Mouse (Mus musculus): ENCODE data around the gene Mrps2. TPM values are rescaled to one million over a fixed set of nuclear protein-coding genes. Genes with fewer than 3 reads are reported as not detected.

Mrps2 gene
- polyA plus RNA-seq, 1 experiment = 43.2 TPM

GRCm38 (mm10) chr2:28479208-28480204 lies 11.6 kb downstream of the Mrps2 start:
- Histone ChIP-seq H3K27me3 (ENCODE audit: control insufficient read depth, insufficient read depth, low read length) (no peaks in the 10 kb centered on the region), H3K4me3 (replicated peaks; ENCODE audit: insufficient read depth, low read depth, low read length) (no peak overlapping the region), H3K27ac (ENCODE audit: insufficient read depth, low read length) (no peak overlapping the region), H3K4me1 (ENCODE audit: control insufficient read depth, insufficient read depth, low read length) (peaks cover 3% of the 10 kb centered on the region)
- WGBS = 73% methylated on average over 20 of the region's 20 CpGs
- TF ChIP-seq CTCF (IDR thresholded peaks at IDR 0.05; ENCODE audit: borderline replicate concordance, insufficient read depth, low read depth, low read length) (no peak), POLR2A (IDR thresholded peaks at IDR 0.05; ENCODE audit: borderline replicate concordance, insufficient read depth, low read length) (no peak)
- DNase-seq = no peak

- TF ChIP-seq CTCF (IDR thresholded peaks at IDR 0.05; ENCODE audit: borderline replicate concordance, insufficient read depth, low read depth, low read length) = no peak
- TF ChIP-seq POLR2A (IDR thresholded peaks at IDR 0.05; ENCODE audit: borderline replicate concordance, insufficient read depth, low read length) = no peak
- Histone ChIP-seq H3K4me3 (replicated peaks; ENCODE audit: insufficient read depth, low read depth, low read length) (no peak overlapping the region), H3K27ac (ENCODE audit: insufficient read depth, low read length) (no peak overlapping the region), H3K4me1 (ENCODE audit: control insufficient read depth, insufficient read depth, low read length) (peaks cover 3% of the 10 kb centered on the region), H3K27me3 (ENCODE audit: control insufficient read depth, insufficient read depth, low read length) (no peaks in the 10 kb centered on the region)
- 73% methylated on average over 2 of the region's 2 CpGs for WGBS
- no peak for DNase-seq
Measured at GRCm38 (mm10) chr2:28483861-28484260, 16.0 kb downstream of the Mrps2 start.

GRCm38 (mm10) chr2:28494521-28494920 lies 26.7 kb downstream of the Mrps2 start:
- Histone ChIP-seq H3K4me1 (ENCODE audit: control insufficient read depth, insufficient read depth, low read length) (no peaks in the 10 kb centered on the region), H3K4me3 (replicated peaks; ENCODE audit: insufficient read depth, low read depth, low read length) (no peak overlapping the region), H3K27ac (ENCODE audit: insufficient read depth, low read length) (no peak overlapping the region), H3K27me3 (ENCODE audit: control insufficient read depth, insufficient read depth, low read length) (no peaks in the 10 kb centered on the region)
- TF ChIP-seq CTCF (IDR thresholded peaks at IDR 0.05; ENCODE audit: borderline replicate concordance, insufficient read depth, low read depth, low read length) = no peak
- TF ChIP-seq POLR2A (IDR thresholded peaks at IDR 0.05; ENCODE audit: borderline replicate concordance, insufficient read depth, low read length) = no peak
- DNase-seq = no peak
- WGBS = 62% methylated on average over 2 of the region's 2 CpGs

- 82% methylated on average over 14 of the region's 14 CpGs for WGBS
- no peak for DNase-seq
Measured at GRCm38 (mm10) chr2:28495207-28495756, 27.4 kb downstream of the Mrps2 start.

GRCm38 (mm10) chr2:28495801-28496595 lies 28.1 kb downstream of the Mrps2 start:
- TF ChIP-seq POLR2A (IDR thresholded peaks at IDR 0.05; ENCODE audit: borderline replicate concordance, insufficient read depth, low read length) (no peak), CTCF (IDR thresholded peaks at IDR 0.05; ENCODE audit: borderline replicate concordance, insufficient read depth, low read depth, low read length) (no peak)
- Histone ChIP-seq H3K4me1 (ENCODE audit: control insufficient read depth, insufficient read depth, low read length) (no peaks in the 10 kb centered on the region), H3K4me3 (replicated peaks; ENCODE audit: insufficient read depth, low read depth, low read length) (no peak overlapping the region), H3K27me3 (ENCODE audit: control insufficient read depth, insufficient read depth, low read length) (no peaks in the 10 kb centered on the region), H3K27ac (ENCODE audit: insufficient read depth, low read length) (no peak overlapping the region)
- no peak for DNase-seq
- 80% methylated on average over 16 of the region's 16 CpGs for WGBS

More at GRCm38 (mm10) chr2:28495207-28495756, 27.4 kb downstream of the Mrps2 start:
- H3K27me3 ChIP-seq (ENCODE audit: control insufficient read depth, insufficient read depth, low read length) = no peaks in the 10 kb centered on the region
- TF ChIP-seq CTCF (IDR thresholded peaks at IDR 0.05; ENCODE audit: borderline replicate concordance, insufficient read depth, low read depth, low read length) (no peak), POLR2A (IDR thresholded peaks at IDR 0.05; ENCODE audit: borderline replicate concordance, insufficient read depth, low read length) (no peak)
- no peak overlapping the region for H3K4me3 ChIP-seq (replicated peaks; ENCODE audit: insufficient read depth, low read depth, low read length)
- no peak overlapping the region for H3K27ac ChIP-seq (ENCODE audit: insufficient read depth, low read length)
- no peaks in the 10 kb centered on the region for H3K4me1 ChIP-seq (ENCODE audit: control insufficient read depth, insufficient read depth, low read length)

- WGBS = 61% methylated on average over 5 of the region's 5 CpGs
- Histone ChIP-seq H3K27ac (ENCODE audit: insufficient read depth, low read length) (no peak within 1 kb of the TSS), H3K27me3 (ENCODE audit: control insufficient read depth, insufficient read depth, low read length) (no peaks in the 10 kb centered on the region), H3K4me1 (ENCODE audit: control insufficient read depth, insufficient read depth, low read length) (no peaks in the 10 kb centered on the region), H3K4me3 (replicated peaks; ENCODE audit: insufficient read depth, low read depth, low read length) (no peak within 1 kb of the TSS)
- no peak for TF ChIP-seq POLR2A (IDR thresholded peaks at IDR 0.05; ENCODE audit: borderline replicate concordance, insufficient read depth, low read length)
- TF ChIP-seq CTCF (IDR thresholded peaks at IDR 0.05; ENCODE audit: borderline replicate concordance, insufficient read depth, low read depth, low read length) = no peak
- DNase-seq = no peak
Measured at GRCm38 (mm10) chr2:28496671-28497070, 28.8 kb downstream of the Mrps2 start, which contains the start of gene Gbgt1. Gene Gbgt1, plus strand, starts transcription at chr2:28496891.

GRCm38 (mm10) chr2:28497561-28497960 lies 29.7 kb downstream of the Mrps2 start:
- Histone ChIP-seq H3K27ac (ENCODE audit: insufficient read depth, low read length) (no peak overlapping the region), H3K27me3 (ENCODE audit: control insufficient read depth, insufficient read depth, low read length) (no peaks in the 10 kb centered on the region), H3K4me1 (ENCODE audit: control insufficient read depth, insufficient read depth, low read length) (no peaks in the 10 kb centered on the region), H3K4me3 (replicated peaks; ENCODE audit: insufficient read depth, low read depth, low read length) (no peak overlapping the region)
- DNase-seq = no peak
- TF ChIP-seq POLR2A (IDR thresholded peaks at IDR 0.05; ENCODE audit: borderline replicate concordance, insufficient read depth, low read length) (no peak), CTCF (IDR thresholded peaks at IDR 0.05; ENCODE audit: borderline replicate concordance, insufficient read depth, low read depth, low read length) (no peak)
- WGBS = 81% methylated on average over 5 of the region's 5 CpGs

Measured in cerebellum, adult 2 months (tissue).